Mouse (Mus musculus) adrenal gland, postnatal 36 days (tissue): Measurements from ENCODE around the gene Grk5. TPM values are rescaled to one million over a fixed set of nuclear protein-coding genes. Genes with fewer than 3 reads are reported as not detected.
A peak's percentile ranks its signal among the peaks of the same experiment; 100 is the strongest.
"Not testable (repeated sequence)": the region's sequence is repeated elsewhere in the genome, so short reads cannot be mapped to it uniquely, and the experiment has no call there.

Source experiments
- DNase-seq, 2 experiments: peaks; one replicate each; pipeline ENCODE4 v3.0.0; 2021; ENCODE audit warnings: mixed read lengths in 1 of 2
- long read RNA-seq, 2 experiments: library from polyadenylated mRNA; stranded (forward); transcript quantifications; one replicate each; pipeline ENCODE4 v2.0.0; 2021; ENCODE audit warnings: borderline sequencing depth in 2 of 2
- total RNA-seq, 2 experiments: library from RNA; stranded (reverse); gene quantifications; 2 replicates each; pipeline ENCODE4 v1.2.3; 2021

The Grk5 gene
- 10 to 100 TPM; 18.8 to 39.9 TPM for total RNA-seq
- long read RNA-seq, experiment 1, full-length matches to known transcripts = 3 of 6 reads
- long read RNA-seq, experiment 1, partial matches to known transcripts = 1 of 6 reads
- long read RNA-seq, experiment 1, other reads (novel, unspliced or antisense) = 2 of 6 reads
- long read RNA-seq, experiment 2, full-length matches to known transcripts = 4 of 8 reads
- long read RNA-seq, experiment 2, partial matches to known transcripts = 1 of 8 reads
- long read RNA-seq, experiment 2, other reads (novel, unspliced or antisense) = 3 of 8 reads

DNA sequence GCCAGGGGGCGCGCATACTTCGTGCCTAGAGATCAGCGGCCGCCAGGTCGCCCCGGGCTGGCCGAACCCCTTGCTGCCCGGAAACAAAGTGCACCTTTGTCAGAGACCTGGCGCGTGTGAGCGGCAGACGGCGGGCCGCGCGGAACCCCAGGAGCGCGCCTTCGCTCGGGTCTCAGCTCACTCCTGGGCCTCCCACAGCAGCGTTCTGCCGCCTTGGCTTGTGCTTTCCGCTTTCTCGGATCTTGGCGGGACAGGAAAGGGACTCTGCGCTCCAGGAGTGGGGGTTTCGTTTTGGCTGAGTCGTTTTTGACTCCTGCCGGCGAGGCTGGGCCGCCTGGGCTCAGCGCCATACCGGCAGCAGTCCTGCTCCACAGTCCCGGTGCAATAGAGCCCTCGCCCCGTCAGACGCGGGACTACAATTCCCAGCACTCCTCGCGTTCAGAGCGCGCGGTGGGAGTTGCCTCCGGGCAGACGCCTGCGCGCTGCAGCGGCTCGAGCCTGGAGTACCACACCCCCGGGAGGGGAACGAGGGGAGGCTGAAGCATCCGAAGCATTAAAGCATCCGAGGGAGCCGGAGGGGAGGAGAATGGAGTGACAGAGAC is at the start of gene Grk5:
Grk5 (plus strand) TSS at position 36 of the 602 bp plus-strand sequence.
- peak; percentile 96 to 98 for DNase-seq

DNA sequence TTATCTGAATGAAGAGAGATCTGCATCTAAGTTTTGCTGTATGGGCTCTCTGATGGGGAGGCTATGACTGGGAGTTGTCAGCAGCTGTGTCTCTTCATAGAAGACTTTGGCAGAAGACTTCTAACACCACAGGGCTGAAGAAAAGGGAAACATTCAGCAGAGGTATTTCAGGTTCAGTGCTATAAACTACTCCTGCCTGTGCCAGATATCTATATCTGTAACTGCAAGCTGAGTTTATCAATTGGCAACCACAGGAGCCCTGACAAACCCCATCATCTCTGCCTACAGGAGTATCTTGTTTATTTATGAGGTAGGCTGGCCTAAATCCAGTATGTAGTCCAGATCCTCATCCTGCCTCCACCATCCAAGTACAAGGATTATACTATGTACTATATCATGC is 46.2 kb upstream of the Grk5 start:
- DNase-seq = no peak

DNA sequence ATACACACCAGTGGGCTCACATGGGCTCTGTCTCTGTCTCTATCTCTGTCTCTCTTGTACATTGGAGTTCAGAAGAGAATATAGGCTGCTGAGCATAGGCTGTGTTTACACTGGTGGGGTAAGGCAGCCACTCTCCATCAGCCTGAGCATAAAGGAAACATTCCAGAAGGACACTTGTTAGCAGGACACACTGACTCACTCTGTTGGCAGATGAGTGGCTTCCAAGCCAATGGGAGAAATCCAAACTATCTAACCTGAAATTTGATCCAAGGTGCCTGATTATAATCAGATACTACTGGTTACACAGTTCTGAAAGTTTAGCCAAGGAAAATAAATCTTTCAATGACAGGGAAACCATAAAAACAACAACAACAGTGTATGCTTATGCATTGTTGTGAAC is 43.8 kb upstream of the Grk5 start:
- peak in 1 of 2 experiments; percentile 24 for DNase-seq

DNA sequence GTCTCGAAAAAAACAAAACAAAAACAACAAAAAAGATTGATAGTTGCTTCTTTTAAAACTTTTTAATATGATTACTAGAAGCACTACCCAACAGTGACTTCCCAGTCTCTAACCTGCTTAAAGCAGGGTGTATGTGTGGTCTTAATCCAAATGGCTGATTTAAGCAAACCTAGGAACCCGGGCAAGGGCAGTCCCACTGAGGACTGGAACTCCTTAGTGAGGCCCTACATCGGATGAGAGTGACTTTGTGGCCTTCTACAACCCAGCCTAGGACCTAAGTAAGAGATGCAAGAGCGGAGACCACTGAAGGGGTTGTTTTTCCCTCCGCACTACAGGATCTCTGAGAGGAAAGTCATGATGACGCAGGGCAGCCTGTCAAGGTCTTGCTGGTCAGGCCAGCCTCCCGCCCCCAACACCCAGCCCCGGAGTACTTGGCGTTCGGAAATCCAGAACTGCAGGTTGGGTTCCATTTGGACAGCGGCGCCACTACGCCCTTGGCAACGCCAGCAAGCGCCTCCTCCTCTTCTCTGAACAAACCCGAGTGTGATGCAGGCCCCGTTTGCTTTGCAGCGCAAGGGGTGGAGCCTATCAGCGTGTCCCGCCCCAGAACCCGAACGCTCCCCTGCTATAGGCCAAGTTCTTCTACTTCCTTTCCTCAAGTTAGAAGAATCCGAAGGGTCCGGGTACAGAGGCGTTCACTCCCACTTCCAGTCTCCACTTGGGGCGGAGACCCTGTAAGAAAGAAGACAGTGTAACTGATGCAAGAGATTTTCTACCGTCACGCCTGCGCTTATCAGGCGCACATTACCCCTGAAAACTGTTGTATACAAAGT is 28.5 kb upstream of the Grk5 start, which contains the start of gene Sfxn4:
Sfxn4 (minus strand) TSS at position 612 of the 833 bp plus-strand sequence.
- DNase-seq = peak; percentile 95

DNA sequence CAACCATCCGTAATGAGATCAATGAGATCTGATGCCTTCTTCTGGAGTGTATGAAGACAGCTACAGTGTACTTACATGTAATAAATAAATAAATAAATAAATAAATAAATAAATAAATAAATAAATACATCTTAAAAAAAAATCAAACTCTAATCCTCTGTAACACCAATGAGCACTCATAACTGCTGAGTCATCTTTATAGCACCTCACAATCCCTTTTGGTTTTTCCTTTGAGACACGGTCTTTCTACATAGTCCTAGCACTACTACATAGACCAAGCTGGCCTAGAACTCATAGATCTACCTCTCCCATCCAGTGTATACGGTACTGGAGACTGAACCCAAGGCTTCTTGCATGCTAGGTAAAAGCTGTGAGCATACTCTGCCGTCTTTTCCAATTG is 23.4 kb upstream of the Grk5 start:
- DNase-seq = not testable (repeated sequence)

DNA sequence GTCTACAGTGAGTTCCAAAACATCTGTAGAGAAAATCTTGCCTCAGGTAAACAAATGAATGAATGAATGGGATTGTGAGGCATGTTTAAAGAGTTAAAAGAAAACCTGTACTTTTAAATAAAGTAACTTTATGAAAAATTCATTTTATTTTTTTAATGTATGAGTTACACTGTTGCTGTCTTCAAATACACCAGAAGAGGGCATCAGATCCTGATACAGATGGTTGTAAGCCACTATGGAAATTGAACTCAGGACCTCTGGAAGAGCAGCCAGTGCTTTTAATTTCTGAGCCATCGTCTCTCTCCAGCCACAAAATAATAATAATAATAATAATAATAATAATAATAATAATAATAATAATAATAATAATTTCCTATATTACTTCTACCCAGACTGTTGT is 19.1 kb upstream of the Grk5 start:
- DNase-seq = no peak

DNA sequence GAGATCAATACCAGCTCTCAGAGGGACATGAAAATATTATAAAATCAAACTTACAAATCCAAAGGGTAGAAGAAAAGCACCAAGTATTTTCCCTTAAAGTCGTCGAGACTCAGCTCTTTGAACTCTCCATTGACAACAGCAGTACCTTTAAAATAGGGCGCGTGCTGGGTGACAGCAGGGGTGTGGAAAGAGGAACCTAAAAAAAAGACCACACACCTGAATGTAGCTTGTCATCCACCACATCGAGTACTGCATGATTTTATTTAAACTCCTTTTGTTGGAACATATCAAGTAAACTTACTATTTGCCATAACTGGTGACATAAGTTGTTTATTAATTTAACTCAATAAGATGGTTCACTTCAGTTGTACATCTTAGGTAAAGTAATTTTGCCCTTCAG is 18.2 kb upstream of the Grk5 start:
- no peak for DNase-seq

DNA sequence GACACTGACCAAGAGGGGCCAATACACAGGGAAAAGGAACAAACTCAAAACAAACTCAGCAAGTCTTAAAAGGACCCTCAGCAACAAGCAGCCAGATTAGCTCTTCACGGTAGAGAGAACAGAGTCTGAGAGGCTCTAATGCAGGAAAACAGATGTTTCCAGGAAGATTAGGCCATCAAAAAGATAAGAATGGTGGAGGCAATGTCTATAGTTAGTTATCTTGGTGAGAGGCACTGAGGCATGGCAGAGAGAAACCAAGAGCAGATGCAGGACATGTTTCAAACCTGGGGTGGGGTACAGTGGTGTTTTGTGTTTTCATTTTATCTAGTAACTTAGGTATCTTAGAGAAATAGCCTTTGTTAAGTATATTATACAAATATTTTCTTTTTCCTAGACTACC is 17.3 kb upstream of the Grk5 start:
- DNase-seq = no peak

DNA sequence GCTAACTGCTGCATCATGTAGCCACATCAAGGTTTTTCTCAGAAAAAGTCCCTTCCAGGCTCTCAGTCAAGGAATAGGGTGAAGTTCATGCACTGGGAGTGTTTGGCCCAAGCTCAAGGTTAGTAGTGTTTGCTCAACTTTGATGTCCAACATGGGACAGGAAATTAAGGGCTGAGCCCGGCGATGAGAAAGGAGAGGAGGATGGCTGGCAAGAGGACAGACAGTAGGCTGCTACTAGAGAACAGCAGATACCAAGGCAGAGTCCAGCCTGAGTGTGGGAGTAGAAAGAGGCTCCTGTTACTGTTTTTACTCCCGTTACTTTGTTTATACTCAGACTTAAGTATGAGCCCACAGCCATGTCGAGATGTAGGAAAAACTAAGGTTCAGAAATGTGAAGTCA is 16.0 kb upstream of the Grk5 start:
- peak; percentile 81 to 82 for DNase-seq

DNA sequence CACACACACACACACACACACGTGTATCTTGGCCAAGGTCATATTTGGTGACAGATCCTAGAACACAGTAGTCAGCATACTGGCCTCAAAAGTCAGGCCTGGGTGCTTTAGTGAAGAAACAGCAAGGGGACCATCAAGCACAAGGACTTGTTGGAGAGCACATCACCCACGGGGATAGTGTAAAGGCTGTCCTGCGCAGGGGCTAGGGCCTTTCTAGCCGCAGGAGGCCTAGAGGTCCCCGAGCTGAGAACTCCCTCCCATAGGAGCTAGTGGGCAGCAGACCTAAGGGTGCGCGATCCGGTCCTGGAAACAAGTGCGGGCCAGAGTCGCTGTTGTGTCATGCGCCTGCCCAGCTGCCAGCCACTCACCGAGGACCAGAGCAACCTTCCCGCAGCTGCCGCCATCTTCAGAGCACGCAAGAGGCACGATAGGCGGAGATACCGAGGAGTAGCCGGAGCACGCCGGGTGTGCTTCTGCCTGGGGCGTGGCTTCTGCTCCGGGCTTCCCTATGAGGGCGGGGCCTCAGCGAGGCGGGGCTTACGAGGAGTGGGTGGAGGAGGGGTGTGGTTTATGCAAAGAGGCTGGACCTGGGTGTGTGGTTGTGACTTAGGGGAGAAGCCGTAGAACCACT is 15.4 kb upstream of the Grk5 start, which contains the start of gene Prdx3:
Prdx3 (minus strand) TSS at position 493 of the 631 bp plus-strand sequence.
- DNase-seq = peak; percentile 98

DNA sequence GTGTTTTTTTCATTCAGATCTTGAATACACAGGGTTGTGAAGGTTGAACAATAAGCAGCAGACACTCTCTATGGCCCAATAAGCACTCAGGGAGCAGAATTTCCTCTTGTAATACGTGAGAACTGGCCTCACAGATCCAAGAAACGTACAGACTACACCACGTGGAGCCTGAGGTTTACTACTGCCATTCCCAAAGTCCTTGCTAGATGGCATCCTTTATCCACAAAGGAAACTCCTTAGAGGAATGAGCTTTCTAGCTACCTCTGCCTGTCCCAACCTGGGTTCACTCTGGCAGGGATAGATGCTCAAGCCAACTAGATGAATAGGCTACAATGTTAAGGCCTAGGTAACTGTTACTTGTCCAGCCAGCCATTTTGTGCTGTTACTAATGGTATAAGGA is 6.4 kb upstream of the Grk5 start:
- DNase-seq = peak; percentile 12 to 52

DNA sequence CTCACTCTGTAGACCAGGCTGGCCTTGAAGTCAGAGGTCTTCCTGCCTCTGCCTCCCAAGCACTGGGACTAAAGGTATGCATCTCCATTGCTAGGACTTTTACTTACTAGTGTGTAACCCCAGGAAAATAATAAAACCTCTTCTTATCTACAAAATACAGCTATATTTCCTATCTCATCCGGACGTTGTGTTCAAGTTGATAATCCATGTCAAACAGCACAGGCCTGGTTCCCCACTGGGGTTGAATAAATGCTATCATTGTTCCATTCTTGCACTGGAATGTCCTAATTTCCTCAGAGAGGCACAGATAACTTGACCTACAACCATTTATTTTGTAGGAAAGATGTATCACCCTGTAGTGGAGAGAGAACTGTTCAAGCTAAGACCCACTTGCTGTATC is 1.9 kb upstream of the Grk5 start:
- DNase-seq = no peak

DNA sequence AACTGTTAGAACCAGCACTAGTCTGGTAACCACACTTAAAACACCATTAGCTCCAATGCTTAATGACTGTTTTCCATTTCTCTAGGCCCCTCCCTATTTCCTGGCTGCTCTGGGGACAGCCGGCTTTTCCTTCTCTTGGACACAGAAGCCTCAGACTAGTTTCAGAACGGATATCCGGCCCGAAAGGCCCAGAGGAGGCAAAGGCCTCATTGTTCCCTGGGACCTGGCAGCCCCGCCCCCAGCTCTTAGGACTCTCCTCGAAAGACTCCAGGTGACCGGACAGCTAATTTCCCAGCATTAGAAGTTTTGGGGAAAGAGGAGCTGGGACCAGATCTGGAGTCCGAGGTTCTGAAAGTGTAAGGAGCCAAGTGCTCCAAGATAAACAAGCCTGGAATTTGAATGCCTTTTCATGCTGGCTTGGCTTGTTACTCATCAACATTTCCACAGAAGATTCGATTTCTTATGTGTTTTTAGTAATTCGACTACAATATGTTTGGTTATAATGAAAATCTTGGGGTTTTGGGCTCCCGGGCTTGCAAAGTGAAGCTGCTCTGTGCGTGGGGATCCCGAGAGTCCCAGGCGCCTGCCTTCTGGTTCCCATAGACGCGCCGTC is 342 bp upstream of the Grk5 start:
- peak; percentile 63 to 81 for DNase-seq

DNA sequence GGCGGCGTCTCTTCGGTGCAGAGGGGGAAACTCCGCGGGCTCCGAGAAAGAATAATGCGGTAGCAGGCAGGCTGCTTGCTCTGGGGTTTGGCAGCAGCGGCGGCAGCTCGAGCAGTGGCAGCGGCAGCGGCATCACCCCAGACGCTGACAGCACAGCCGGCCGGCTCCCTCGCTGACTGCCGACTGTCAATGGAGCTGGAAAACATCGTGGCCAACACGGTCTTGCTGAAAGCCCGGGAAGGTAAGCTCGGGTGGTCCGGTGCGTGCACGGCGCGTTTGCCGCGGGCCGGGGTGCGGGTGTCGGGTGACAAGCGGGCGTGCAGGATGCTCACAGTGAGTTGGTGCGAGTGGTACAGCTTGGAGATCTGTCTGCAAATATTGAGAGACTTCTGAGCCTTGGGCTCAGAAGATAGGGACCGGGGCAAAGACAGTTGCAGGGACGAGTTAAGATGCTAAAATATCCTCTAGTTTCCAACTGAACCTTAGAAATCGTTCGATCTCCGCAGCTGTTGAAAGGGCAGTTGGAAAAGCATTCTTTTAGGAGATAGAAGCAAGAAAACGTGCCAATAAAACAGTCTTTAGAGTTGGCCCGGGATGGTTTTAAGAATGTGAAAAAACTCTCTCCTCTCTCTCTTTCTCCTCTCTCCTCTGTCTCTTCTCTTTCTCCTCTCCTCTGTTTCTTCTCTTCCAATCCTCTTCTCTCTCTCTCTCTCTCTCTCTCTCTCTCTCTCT is 1.0 kb downstream of the Grk5 start:
- peak; percentile 59 to 62 for DNase-seq

DNA sequence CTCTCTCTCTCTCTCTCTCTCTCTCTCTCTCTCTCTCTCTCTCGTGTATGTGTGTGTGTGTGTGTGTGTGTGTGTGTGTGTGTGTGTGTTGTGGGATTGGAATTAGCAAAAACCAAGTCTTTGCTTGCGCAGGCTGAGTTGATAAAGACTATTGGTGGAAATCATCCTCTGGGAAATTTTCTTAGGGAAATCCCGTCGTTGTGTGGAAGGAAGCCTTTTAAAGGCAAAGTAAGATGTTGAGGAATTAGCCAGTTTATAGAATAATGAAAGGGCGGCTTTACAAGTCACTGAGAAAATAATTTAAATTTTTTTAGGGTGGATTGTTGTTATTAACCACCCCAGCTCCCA is 1.5 kb downstream of the Grk5 start:
- DNase-seq = peak in 1 of 2 experiments; percentile 18

DNA sequence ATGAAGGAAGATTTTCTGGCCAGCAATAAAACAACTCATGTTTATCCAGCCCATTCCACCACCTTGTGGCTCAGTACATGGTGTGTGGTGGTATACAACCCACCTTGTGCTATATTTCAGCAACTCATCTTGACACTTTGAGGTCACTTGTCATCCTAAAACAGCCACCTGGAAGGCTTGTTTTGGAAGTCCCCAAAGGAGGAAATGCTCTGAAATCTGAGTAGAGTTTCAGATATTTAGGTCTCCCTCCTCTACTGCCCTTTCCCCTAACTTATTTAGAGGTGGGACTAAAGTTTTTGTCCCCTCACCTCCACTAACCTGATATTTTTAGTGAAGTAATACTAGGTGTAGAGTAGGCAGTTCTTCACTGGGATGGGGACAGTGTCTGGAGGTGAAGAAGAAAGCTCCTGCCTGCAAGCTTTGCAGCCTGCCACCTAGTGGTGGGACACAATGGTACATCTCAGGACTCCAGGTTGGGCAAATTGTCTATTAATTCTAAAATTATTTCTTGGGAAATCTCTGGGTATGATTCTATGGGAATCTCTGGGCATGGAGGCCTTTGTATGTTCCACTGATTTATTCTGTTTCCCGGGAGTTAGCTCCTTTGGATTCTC is 2.5 kb downstream of the Grk5 start:
- peak; percentile 74 to 82 for DNase-seq

DNA sequence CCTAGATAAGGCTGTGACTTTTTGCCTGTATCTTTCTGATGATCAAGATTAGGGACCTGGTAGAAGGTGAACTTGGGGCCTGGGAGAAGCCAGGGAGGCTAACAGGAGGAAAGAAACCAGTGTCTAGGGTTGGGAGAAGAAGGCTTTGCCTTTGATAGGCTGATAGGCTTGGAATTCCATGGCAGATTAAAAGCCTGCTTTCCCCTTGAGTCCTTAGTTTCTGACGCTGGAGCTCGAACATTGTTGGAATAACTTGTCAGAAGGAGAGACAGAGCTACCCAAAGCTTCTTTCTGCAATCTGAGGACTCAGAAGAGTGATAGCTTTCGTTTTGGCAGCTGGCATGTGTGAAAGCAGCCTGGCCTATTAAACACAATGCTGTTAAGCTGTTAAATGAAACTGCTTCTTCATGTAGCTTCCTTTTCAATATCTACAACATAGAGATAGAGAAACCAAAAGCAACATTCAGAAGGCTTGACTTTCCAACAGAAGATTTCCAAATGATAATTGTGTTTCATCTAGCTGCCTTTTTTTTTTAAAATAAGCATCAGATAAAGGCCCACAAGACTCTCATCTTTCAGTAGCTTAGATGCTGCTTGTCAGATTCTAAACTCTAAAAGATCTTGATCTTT is 5.8 kb downstream of the Grk5 start:
- DNase-seq = no peak

DNA sequence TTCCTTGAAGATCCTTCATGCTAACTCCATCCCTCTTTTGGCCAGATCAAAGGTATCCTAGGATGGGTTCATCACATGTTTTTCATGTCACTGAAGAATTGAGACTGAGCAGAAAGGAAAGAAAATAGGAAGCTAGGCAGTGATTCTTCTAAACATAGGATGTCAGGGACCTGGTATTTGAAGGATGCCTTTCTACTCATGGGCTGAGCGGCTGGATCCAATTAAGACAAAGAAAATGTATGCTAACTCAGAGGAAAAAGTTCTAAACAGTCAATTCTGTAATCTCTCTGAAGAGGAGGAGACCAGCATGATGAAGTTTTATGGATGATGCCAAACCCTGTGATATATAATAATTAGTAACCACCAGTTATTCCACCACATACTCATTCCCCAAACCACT is 13.6 kb downstream of the Grk5 start:
- no peak for DNase-seq

DNA sequence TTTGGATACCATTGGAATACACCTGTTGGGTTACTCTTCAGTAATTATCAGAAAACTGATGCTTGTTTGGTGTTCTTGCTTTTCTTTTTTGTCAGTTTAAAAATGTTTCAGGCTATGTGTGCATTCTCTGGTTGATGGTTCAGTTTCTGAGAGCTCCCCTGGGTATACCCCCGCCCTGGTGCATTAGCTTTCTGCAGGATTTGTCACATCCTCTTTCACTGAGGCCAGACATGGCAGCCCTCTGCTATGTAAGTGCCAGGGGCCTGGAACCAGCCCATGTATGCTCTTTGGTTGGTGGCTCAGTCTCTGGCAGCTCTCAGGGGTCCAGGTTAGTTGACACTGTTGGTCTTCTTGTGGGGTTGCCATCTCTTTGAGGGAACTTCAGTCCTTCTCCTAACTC is 14.4 kb downstream of the Grk5 start:
- no peak for DNase-seq

DNA sequence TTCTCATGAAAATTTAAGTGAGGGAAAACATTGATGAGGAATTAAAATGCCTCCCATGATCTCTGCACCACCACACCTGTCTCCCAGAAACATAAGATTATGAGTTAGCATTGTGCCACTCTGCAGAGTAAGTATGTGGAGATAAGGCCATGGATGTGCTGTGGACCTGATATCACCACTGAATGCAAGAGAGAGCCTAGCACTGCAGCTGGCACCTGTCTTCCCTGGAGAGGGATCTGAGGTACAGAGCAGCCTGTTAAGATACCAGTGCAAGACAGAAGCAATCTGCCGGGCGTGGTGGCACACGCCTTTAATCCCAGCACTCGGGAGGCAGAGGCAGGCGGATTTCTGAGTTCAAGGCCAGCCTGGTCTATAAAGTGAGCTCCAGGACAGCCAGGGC is 15.9 kb downstream of the Grk5 start:
- DNase-seq = no peak

DNA sequence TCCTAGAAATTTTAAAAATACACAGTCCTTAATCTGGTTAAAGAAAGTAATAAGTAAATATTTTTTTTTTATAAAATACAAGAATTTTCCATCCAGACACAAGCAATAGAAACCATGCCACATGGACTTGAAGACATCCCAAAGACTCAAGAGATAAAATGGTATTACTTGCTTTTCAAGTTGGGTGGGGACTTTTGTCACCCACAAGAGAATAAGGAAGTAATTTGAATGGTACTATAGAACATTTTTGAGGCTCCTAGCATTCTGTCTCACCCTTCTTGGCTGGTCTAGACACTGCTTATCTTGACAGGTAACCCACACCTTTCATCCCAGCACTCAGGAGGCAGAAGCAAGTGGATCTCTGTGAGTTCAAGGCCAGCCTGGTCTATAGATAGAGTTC is 20.8 kb downstream of the Grk5 start:
- no peak for DNase-seq
